Mouse (Mus musculus) kidney, embryonic 16.5 days (tissue): ENCODE data around the gene Isoc2b. TPM values are rescaled to one million over a fixed set of nuclear protein-coding genes. Genes with fewer than 3 reads are reported as not detected.

Experiments used
- ATAC-seq: fragments of 200-750 bp; cut with Nextera tagmentation; 2 replicates; pipeline ENCODE4 v1.8.0; 2017; ENCODE audit warnings: moderate TSS enrichment; ENCODE audit not compliant: low FRiP score, low TSS enrichment
- H3K27ac ChIP-seq: fragments of 300-500 bp; sonication (generic); 2 replicates; pipeline ENCODE4 v1.5.1; 2014; ENCODE audit warnings: low read length
- H3K27me3 ChIP-seq: fragments of 300-500 bp; sonication (generic); 2 replicates; pipeline ENCODE4 v1.6.1; 2014; ENCODE audit warnings: low read length, control low read depth, mixed read lengths; ENCODE audit not compliant: insufficient read depth
- H3K36me3 ChIP-seq: fragments of 300-500 bp; sonication (generic); 2 replicates; pipeline ENCODE4 v1.6.1; 2014; ENCODE audit warnings: low read length, control low read depth, mixed read lengths; ENCODE audit not compliant: insufficient read depth
- H3K4me1 ChIP-seq: fragments of 300-500 bp; sonication (generic); 2 replicates; pipeline ENCODE4 v1.6.1; 2014; ENCODE audit warnings: low read length, control low read depth, mixed read lengths; ENCODE audit not compliant: insufficient read depth
- H3K4me2 ChIP-seq: fragments of 300-500 bp; sonication (generic); replicated peaks from 2 replicates; pipeline ENCODE4 v1.6.1; 2014; ENCODE audit warnings: low read depth, low read length
- H3K4me3 ChIP-seq: fragments of 300-500 bp; sonication (generic); 2 replicates; pipeline ENCODE4 v1.5.1; 2014; ENCODE audit warnings: mild to moderate bottlenecking, low read length
- H3K9ac ChIP-seq: fragments of 300-500 bp; sonication (generic); replicated peaks from 2 replicates; pipeline ENCODE4 v1.6.1; 2014; ENCODE audit warnings: low read length
- H3K9me3 ChIP-seq: fragments of 300-500 bp; sonication (generic); 2 replicates; pipeline ENCODE4 v1.6.1; 2016; ENCODE audit warnings: low read length, control low read depth
- WGBS: fragments of 180-500 bp; shearing (Covaris S2); extraction: QIAGEN DNeasy Blood & Tissue Kit; methylation state at CpG from one replicate; pipeline ENCODE4 v1.1.7; 2014; 5-methylcytosine and 5-hydroxymethylcytosine counted together
- polyA plus RNA-seq: library from polyadenylated mRNA; unstranded; fragments of >200 nt; fragmentation: Nextera tagmentation; extraction: Ambion mirVana; gene quantifications from 2 replicates; pipeline ENCODE4 v1.2.1, GENCODE M21; 2015

The Isoc2b gene
- polyA plus RNA-seq: 9.2 and 9.7 TPM in 2 replicates

DNA sequence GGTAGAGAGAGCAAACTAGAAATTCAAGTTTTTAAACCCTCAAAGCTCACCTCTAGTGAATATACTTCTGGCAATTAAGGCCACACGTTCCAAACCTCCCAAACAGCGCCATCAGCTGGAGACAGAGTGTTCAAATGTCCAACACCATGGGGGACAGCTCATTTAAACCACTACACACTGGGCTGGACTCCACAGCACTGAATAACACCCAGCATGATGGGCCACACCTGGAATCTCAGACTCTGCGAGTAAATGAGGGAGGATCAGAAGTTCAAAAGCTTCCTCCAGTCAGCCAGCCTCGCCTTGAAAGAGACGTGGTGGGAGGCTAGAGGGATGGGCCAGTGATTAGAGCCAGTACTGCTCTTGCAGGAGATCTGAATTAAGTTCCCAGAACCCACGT is at the start of gene Isoc2b:
Isoc2b (minus strand) TSS at position 126 of the 400 bp plus-strand sequence.
- Histone ChIP-seq H3K4me2 (no peak within 1 kb of the TSS), H3K36me3 (no peaks in the 10 kb centered on the region), H3K27me3 (no peaks in the 10 kb centered on the region), H3K4me3 (no peak within 1 kb of the TSS), H3K4me1 (peaks cover 5% of the 10 kb centered on the region), H3K9me3 (no peaks in the 10 kb centered on the region), H3K9ac (no peak within 1 kb of the TSS), H3K27ac (no peak within 1 kb of the TSS)
- no peak for ATAC-seq
- WGBS: 54% methylated on average over 6 of the region's 6 CpGs

DNA sequence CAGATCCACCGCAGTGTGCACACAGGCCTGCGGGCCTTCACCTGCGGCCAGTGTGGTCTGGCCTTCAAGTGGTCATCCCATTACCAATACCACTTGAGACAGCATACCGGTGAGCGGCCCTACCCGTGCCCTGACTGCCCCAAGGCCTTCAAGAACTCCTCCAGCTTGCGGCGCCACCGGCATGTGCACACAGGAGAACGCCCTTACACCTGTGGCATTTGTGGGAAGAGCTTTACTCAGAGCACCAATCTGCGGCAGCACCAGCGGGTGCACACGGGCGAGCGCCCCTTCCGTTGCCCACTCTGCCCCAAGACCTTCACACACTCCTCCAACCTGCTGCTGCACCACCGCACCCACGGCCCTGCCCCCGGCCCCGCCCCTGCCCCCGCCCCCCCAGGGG is 49.0 kb upstream of the Isoc2b start:
- Histone ChIP-seq H3K9me3 (no peaks in the 10 kb centered on the region), H3K27ac (no peak overlapping the region), H3K9ac (no peak overlapping the region), H3K36me3 (peaks cover 38% of the 10 kb centered on the region), H3K4me3 (no peak overlapping the region), H3K27me3 (no peaks in the 10 kb centered on the region), H3K4me2 (no peak overlapping the region), H3K4me1 (peaks cover 40% of the 10 kb centered on the region)
- no peak for ATAC-seq
- WGBS: 86% methylated on average over 16 of the region's 21 CpGs

DNA sequence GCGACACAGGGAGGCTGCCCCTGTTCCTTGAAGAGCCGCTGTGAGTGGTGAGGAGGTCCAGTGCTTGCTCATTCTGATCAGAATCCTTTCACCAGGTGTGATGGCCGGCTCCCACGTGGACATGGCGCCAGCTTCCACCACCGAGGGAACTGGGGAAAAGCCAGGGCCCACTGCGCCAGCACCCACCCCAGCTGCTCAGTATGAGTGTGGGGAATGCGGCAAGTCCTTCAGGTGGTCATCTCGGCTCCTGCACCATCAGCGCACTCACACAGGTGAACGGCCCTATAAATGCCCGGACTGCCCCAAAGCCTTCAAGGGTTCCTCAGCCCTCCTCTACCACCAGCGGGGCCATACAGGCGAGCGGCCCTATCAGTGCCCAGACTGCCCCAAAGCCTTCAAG is 48.6 kb upstream of the Isoc2b start:
- WGBS: 90% methylated on average over 15 of the region's 15 CpGs
- Histone ChIP-seq H3K27ac (no peak overlapping the region), H3K4me2 (no peak overlapping the region), H3K9me3 (no peaks in the 10 kb centered on the region), H3K4me1 (peaks cover 36% of the 10 kb centered on the region), H3K9ac (no peak overlapping the region), H3K4me3 (no peak overlapping the region), H3K27me3 (no peaks in the 10 kb centered on the region), H3K36me3 (peaks cover 38% of the 10 kb centered on the region)
- no peak for ATAC-seq

DNA sequence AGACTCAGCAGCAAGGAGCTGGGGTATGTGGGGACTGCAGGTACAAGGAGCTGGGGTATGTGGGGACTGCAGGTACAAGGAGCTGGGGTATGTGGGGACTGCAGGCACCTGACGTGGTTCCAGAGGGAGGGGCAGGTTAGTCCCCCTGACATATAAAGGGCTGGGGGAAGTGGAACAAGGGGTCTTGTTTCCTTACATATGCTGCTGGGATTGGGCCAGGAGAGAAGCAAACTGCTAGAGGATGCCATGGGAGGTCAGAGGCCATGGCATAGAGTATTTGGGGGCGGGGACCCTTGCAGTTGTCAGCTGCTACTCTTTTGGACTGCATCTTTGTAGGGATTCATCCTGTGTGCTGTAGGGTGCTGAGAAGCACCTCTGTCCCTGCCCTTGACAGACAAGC is 47.4 kb upstream of the Isoc2b start:
- 93% methylated on average over 2 of the region's 2 CpGs for WGBS
- Histone ChIP-seq H3K4me1 (peaks cover 24% of the 10 kb centered on the region), H3K4me2 (no peak overlapping the region), H3K36me3 (peaks cover 38% of the 10 kb centered on the region), H3K9me3 (no peaks in the 10 kb centered on the region), H3K27ac (no peak overlapping the region), H3K4me3 (no peak overlapping the region), H3K27me3 (no peaks in the 10 kb centered on the region), H3K9ac (no peak overlapping the region)
- ATAC-seq: no peak

DNA sequence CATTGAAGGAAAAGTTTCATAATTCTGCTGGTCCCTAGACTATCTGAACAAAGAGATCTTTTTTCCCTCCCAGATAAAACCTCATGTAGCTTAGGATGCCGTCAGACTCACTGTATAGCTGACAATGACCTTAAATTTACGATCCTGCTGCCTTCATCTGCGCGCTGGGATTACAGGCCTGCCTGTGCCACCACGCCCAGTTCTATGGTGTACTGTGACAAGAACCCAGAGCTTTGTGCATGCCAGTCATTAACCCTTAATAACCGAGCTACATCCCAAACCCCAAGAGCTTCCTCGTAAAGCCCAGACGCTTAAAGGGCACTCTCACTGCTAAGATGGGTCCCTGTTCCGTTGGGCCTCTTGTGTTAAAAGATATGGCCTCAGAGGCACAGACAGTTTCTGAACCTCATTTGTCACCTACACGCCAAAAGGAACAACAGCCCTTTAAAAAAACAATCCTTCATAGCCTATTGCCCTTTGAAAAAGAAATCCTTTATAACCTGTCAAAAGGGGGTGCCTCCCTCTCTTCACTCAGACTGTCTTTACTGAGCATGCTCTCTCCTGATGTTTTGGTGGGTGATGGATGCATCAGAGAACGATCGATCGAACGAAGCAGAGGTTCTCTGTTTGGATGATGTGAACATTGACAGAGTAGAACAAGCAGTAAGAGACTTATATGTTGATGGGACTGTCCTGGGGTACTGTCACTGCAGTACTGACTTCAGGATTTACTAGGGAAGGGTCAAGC is 45.8 kb upstream of the Isoc2b start:
- H3K27me3 ChIP-seq: no peaks in the 10 kb centered on the region
- H3K4me2 ChIP-seq: peak overlapping the region; percentile 65
- peak overlapping the region; percentile 96 for H3K9ac ChIP-seq
- H3K4me1 ChIP-seq: peaks cover 20% of the 10 kb centered on the region
- ATAC-seq: peak; percentile 69
- 5% methylated on average over 14 of the region's 14 CpGs for WGBS
- no peaks in the 10 kb centered on the region for H3K9me3 ChIP-seq
- H3K4me3 ChIP-seq: peak overlapping the region; percentile 80
- H3K27ac ChIP-seq: peak overlapping the region; percentile 98
- peaks cover 36% of the 10 kb centered on the region for H3K36me3 ChIP-seq

DNA sequence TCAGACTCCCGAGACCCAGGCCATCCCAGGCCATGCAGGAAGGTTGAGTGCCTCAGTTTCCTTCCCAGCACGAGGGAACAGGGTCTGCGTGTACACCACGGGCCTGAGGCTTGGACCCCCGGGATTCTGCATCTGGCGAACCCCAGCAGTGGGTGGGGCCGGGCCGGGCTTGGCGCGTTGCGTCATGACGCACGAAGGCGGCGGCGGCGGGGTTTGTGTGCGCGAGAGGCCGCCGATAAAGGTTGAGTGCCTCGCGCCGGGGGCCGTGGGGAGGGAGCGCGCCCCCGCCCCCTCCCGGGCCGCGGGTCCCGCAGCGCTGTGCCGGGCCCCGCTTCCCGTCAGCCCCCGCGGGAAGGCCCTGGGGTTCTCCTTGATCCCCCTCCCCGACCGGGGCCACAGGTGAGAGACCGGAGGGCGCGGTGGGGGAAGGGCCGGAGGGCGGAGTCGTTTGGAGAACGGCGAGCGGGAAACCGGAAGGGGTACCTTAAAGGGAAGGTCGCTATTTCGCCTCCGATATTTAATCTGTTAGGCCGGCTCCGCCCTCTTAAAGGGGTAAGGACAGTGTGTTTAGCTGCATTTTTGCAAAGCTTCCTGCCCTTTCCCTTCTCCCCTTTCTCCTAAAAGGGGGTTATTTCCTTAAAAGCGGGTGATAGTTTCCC is 45.1 kb upstream of the Isoc2b start, which contains the start of gene Zfp628:
Zfp628 (plus strand) TSS at position 211 of the 659 bp plus-strand sequence.
- WGBS: 0% methylated on average over 55 of the region's 56 CpGs
- Histone ChIP-seq H3K27ac (peak within 1 kb of the TSS; percentile 98), H3K9ac (peak within 1 kb of the TSS; percentile 96), H3K4me3 (peak within 1 kb of the TSS; percentile 80), H3K4me2 (peak within 1 kb of the TSS; percentile 65), H3K36me3 (peaks cover 29% of the 10 kb centered on the region), H3K4me1 (peaks cover 17% of the 10 kb centered on the region), H3K9me3 (no peaks in the 10 kb centered on the region), H3K27me3 (no peaks in the 10 kb centered on the region)
- peak; percentile 87 for ATAC-seq

DNA sequence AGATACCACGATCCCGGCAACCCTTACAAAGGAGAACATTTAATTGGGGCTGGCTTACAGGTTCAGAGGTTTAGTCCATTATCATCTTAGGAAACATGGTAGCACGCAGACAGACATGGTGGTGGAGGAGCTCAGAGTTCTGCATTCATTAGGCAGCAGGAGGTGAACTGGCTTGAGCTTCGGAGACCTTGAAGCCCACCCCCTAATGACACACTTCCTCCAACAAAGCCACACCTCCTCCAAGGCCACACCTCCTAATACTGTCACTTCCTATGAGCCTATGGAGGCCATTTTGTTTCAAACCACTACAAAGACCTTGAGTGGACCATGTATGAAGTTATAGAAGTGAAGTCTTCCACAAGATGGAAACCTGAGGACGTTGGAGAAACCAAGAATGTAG is 42.2 kb upstream of the Isoc2b start:
- no peak overlapping the region for H3K27ac ChIP-seq
- no peak overlapping the region for H3K4me2 ChIP-seq
- peaks cover under 1% of the 10 kb centered on the region; the same call in 1 of the 2 replicates for H3K36me3 ChIP-seq
- H3K4me1 ChIP-seq: peaks cover 16% of the 10 kb centered on the region
- no peaks in the 10 kb centered on the region for H3K9me3 ChIP-seq
- H3K4me3 ChIP-seq: no peak overlapping the region
- H3K9ac ChIP-seq: no peak overlapping the region
- no peaks in the 10 kb centered on the region for H3K27me3 ChIP-seq
- no peak for ATAC-seq
- WGBS: 72% methylated on average over 5 of the region's 5 CpGs

DNA sequence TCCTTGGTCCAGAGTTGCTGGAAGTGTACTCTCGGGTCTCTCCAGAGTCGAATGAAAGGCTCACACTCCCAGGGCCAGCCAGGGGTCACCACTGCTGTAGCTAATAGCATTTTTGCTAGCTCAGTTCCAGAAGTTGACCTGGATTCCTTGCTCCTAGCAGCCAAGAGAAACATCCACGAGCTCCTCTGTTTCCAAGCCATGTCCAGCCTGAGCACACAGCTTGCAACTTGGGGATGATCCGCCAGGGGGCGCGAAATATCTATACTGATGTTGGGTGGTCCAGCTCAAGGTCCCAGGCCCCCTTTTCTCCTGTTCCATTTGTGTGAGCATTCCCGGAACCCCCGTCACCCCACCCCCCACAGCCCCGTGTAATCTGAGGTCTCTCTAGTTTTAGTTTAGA is 41.5 kb upstream of the Isoc2b start:
- 39% methylated on average over 9 of the region's 9 CpGs for WGBS
- Histone ChIP-seq H3K27me3 (no peaks in the 10 kb centered on the region), H3K4me1 (peaks cover 11% of the 10 kb centered on the region), H3K4me3 (no peak overlapping the region), H3K9me3 (no peaks in the 10 kb centered on the region), H3K9ac (no peak overlapping the region), H3K27ac (peak overlapping the region; percentile 57), H3K36me3 (no peaks in the 10 kb centered on the region), H3K4me2 (no peak overlapping the region)
- ATAC-seq: no peak

DNA sequence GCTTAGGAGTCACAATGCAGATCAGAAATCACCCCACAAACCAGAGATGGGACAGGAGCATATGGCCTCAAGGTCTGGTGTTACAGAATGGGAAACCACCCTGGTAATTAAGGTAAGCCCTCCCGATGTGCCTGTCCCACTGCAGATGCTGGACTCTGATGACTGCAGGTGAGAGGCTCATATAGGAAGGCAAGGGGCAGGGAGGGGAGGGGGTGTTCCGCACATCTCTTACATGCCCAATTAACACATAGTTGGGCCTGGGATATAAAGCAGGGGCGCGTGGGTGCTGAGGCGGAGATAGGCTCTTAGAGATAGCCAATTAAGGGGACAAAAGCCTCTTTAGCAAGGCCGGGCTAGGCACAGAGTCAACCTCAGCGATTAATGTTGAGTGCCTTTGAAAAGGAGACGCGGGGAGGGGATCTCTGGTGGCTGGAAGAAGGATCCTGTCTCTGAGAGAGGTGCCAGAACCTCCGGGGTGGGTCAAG is 36.5 kb upstream of the Isoc2b start, which contains the start of gene Gm36210:
Gm36210 (minus strand) TSS at position 51 of the 485 bp plus-strand sequence.
- Histone ChIP-seq H3K36me3 (no peaks in the 10 kb centered on the region), H3K4me1 (no peaks in the 10 kb centered on the region), H3K4me2 (no peak within 1 kb of the TSS), H3K27ac (no peak within 1 kb of the TSS), H3K9me3 (no peaks in the 10 kb centered on the region), H3K4me3 (no peak within 1 kb of the TSS), H3K9ac (no peak within 1 kb of the TSS), H3K27me3 (no peaks in the 10 kb centered on the region)
- no peak for ATAC-seq
- WGBS: 53% methylated on average over 10 of the region's 10 CpGs

DNA sequence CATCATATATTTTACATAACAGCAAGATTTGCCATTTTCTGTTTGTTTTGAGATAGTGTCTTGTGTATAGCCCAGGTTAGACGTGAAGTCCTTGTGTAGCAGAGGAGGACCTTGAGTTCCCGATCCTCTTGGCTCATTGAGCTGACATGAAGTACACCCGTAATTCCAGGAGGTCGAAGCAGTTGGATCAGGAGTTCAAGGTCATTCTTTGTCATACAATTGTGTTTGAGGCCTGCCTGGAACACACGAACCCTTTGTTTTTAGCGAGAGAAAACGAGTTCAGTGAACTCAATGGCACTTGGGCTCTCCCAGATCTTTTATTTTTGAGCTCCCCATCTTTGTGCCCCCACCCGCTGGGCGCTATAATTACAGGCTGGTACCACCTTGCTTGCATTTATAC is 32.3 kb upstream of the Isoc2b start:
- Histone ChIP-seq H3K27me3 (no peaks in the 10 kb centered on the region), H3K36me3 (no peaks in the 10 kb centered on the region), H3K4me3 (no peak overlapping the region), H3K4me2 (no peak overlapping the region), H3K27ac (no peak overlapping the region), H3K9ac (no peak overlapping the region), H3K9me3 (peaks cover 3% of the 10 kb centered on the region), H3K4me1 (peaks cover 11% of the 10 kb centered on the region; the same call in 1 of the 2 replicates)
- 82% methylated on average over 9 of the region's 9 CpGs for WGBS
- no peak for ATAC-seq
